Mouse (Mus musculus) erythroblast, embryonic 14.5 days (primary cell): ENCODE measurements around the gene Ccdc146.

Experiments
- GATA1 ChIP-seq: IDR thresholded peaks from 2 replicates; pipeline ENCODE4 v1.6.1; 2012; ENCODE audit warnings: low read length, inconsistent platforms, mixed read lengths
- TAL1 ChIP-seq: IDR thresholded peaks from 3 replicates; pipeline ENCODE4 v1.6.1; 2012; ENCODE audit warnings: low read length, inconsistent platforms, mixed read lengths

- TF ChIP-seq GATA1 (no peak), TAL1 (no peak)
These were observed 14.0 kb upstream of the Ccdc146 start for GRCm38 (mm10) chr5:21438428-21438827.
